Mouse (Mus musculus) limb, embryonic 14.5 days (tissue): ENCODE results near the gene Zfp619. TPM values are rescaled to one million over a fixed set of nuclear protein-coding genes. Genes with fewer than 3 reads are reported as not detected.
A peak's percentile ranks its signal among the peaks of the same experiment; 100 is the strongest.
"Not testable (repeated sequence)": the region's sequence is repeated elsewhere in the genome, so short reads cannot be mapped to it uniquely, and the experiment has no call there.

ENCODE experiments used
- ATAC-seq: fragments of 200-750 bp; cut with Nextera tagmentation; 2 replicates; pipeline ENCODE4 v1.8.0; 2017; ENCODE audit warnings: low read depth, moderate number of reproducible peaks, moderate TSS enrichment; ENCODE audit not compliant: low FRiP score
- DNase-seq: peaks from one replicate; pipeline ENCODE4 v3.0.0-alpha.2; 2015; ENCODE audit warnings: low spot score
- H3K27ac ChIP-seq: fragments of 300-500 bp; sonication (generic); replicated peaks from 2 replicates; pipeline ENCODE4 v1.5.1; 2014; ENCODE audit warnings: low read depth, mild to moderate bottlenecking, low read length, moderate library complexity, mixed read lengths
- H3K27me3 ChIP-seq: fragments of 300-500 bp; sonication (generic); 2 replicates; pipeline ENCODE4 v1.6.1; 2014; ENCODE audit warnings: low read length, mixed read lengths; ENCODE audit not compliant: control insufficient read depth, insufficient read depth
- H3K36me3 ChIP-seq: fragments of 300-500 bp; sonication (generic); 2 replicates; pipeline ENCODE4 v1.6.1; 2014; ENCODE audit warnings: mild to moderate bottlenecking, low read length, moderate library complexity, mixed read lengths; ENCODE audit not compliant: control insufficient read depth, insufficient read depth
- H3K4me1 ChIP-seq: fragments of 300-500 bp; sonication (generic); 2 replicates; pipeline ENCODE4 v1.6.1; 2014; ENCODE audit warnings: antibody characterized with exemption, low read length, mixed read lengths; ENCODE audit not compliant: control insufficient read depth, insufficient read depth
- H3K4me2 ChIP-seq: fragments of 300-500 bp; sonication (generic); replicated peaks from 2 replicates; pipeline ENCODE4 v1.6.1; 2014; ENCODE audit warnings: low read depth, mild to moderate bottlenecking, low read length, moderate library complexity; ENCODE audit not compliant: severe bottlenecking
- H3K4me3 ChIP-seq: fragments of 300-500 bp; sonication (generic); replicated peaks from 2 replicates; pipeline ENCODE4 v1.5.1; 2014; ENCODE audit warnings: low read length
- H3K9ac ChIP-seq: fragments of 300-500 bp; sonication (generic); 2 replicates; pipeline ENCODE4 v1.6.1; 2014; ENCODE audit warnings: mild to moderate bottlenecking, low read depth, low read length, moderate library complexity; ENCODE audit not compliant: severe bottlenecking
- H3K9me3 ChIP-seq: fragments of 300-500 bp; sonication (generic); 2 replicates; pipeline ENCODE4 v1.6.1; 2016; ENCODE audit warnings: low read length; ENCODE audit not compliant: control insufficient read depth
- POLR2A ChIP-seq: fragments of 200-500 bp; IDR thresholded peaks from 2 replicates; pipeline ENCODE4 v1.8.0; 2012; ENCODE audit warnings: inconsistent platforms, mild to moderate bottlenecking, moderate library complexity, borderline replicate concordance; ENCODE audit not compliant: insufficient read depth, insufficient read length; ENCODE audit errors: extremely low read depth
- WGBS: fragments of 180-500 bp; shearing (Covaris S2); extraction: QIAGEN DNeasy Blood & Tissue Kit; methylation state at CpG from one replicate; pipeline ENCODE4 v1.1.7; 2014; 5-methylcytosine and 5-hydroxymethylcytosine counted together
- polyA plus RNA-seq, 2 experiments: library from polyadenylated mRNA; depleted of rRNA in 1 of 2; stranded (reverse) in 1 of 2; unstranded in 1 of 2; fragments of >200 nt; fragmentation: Nextera tagmentation in 1 of 2; extraction: Ambion mirVana in 1 of 2; gene quantifications; 2 replicates each; pipeline versions ENCODE4 v1.2.1 to v1.2.3; 2012 to 2014

The Zfp619 gene
- polyA plus RNA-seq, 2 experiments: 1.9 to 2.7 TPM

DNA sequence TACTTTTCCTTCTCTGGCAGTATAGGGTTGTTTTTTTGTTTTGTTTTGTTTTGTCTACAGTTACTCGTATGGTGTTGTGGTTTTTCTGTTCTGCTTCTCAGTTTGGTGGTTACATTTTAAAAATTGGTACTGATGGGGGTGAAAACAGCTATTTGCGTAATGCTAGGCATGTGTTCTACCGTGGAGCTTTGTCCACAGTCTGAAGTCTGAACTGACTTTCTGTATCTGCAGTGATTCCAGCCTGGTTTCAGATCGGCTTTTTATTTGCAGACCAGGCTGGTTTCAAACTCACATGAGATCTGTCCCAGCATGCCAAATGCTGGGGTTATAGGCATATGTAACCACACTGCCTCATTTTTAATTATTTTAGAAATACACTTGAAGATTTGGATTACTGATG, 36.3 kb downstream of the Zfp619 start:
- no peak for TF ChIP-seq POLR2A
- DNase-seq: no peak
- peaks cover 22% of the 10 kb centered on the region for H3K36me3 ChIP-seq
- no peaks in the 10 kb centered on the region for H3K27me3 ChIP-seq
- no peaks in the 10 kb centered on the region for H3K9me3 ChIP-seq
- WGBS: 86% methylated on average over 4 of the region's 4 CpGs
- no peak overlapping the region for H3K27ac ChIP-seq
- no peak overlapping the region for H3K4me3 ChIP-seq
- ATAC-seq: no peak
- H3K9ac ChIP-seq: no peak overlapping the region
- no peak overlapping the region for H3K4me2 ChIP-seq
- 0 out of 2 replicates have a peak, but pooled peaks cover 3% of the 10 kb centered on the region for H3K4me1 ChIP-seq

DNA sequence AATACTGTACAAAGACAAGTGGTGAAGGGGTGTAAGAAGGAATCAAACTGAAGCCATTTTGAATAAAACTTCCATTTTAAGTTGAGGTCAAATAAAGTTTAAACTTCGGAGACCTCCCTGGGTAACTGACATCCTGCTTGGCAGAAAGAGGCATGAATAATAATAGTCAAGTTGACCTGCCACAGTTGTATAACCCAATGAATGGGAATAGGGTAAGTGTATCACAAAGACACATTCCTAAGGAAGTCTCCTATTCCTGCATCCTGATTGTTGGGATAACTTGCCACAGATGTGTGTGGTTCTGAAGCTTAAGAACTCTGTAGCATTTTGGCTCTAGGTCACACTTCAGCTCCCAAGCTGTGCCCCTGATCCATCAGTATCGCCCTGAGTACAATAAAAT, 62.5 kb downstream of the Zfp619 start:
- DNase-seq (no peak), ATAC-seq (no peak)
- no peak overlapping the region for H3K4me2 ChIP-seq
- no peaks in the 10 kb centered on the region for H3K36me3 ChIP-seq
- H3K9me3 ChIP-seq: no peaks in the 10 kb centered on the region
- H3K27ac ChIP-seq: no peak overlapping the region
- no peaks in the 10 kb centered on the region for H3K27me3 ChIP-seq
- H3K4me1 ChIP-seq: no peaks in the 10 kb centered on the region
- WGBS: 91% methylated on average over 2 of the region's 2 CpGs
- no peak overlapping the region for H3K9ac ChIP-seq
- TF ChIP-seq POLR2A: no peak
- H3K4me3 ChIP-seq: no peak overlapping the region

DNA sequence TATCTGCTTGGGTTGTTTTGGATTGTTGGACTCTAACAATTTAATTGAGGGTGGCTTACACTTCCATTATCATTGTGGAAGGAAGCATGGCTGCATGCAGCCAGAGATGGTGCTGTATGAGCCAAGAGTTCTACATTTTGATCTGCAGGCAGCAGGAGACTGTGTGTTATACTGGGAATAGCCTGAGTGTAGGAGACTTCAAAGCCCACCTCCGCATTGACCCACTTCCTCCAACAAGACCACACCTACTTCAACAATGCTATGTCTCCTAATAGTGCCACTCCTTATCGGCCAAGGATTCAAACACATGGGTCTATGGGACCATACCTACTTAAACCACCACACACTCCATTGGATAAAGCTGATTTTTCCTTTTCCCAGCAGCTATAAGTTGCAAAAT, 63.0 kb downstream of the Zfp619 start:
- no peak overlapping the region for H3K9ac ChIP-seq
- no peak overlapping the region for H3K4me3 ChIP-seq
- DNase-seq: no peak
- ATAC-seq: no peak
- H3K4me2 ChIP-seq: no peak overlapping the region
- WGBS: 88% methylated on average over 2 of the region's 2 CpGs
- no peaks in the 10 kb centered on the region for H3K36me3 ChIP-seq
- H3K27ac ChIP-seq: no peak overlapping the region
- H3K4me1 ChIP-seq: no peaks in the 10 kb centered on the region
- no peaks in the 10 kb centered on the region for H3K27me3 ChIP-seq
- TF ChIP-seq POLR2A: no peak
- H3K9me3 ChIP-seq: no peaks in the 10 kb centered on the region

DNA sequence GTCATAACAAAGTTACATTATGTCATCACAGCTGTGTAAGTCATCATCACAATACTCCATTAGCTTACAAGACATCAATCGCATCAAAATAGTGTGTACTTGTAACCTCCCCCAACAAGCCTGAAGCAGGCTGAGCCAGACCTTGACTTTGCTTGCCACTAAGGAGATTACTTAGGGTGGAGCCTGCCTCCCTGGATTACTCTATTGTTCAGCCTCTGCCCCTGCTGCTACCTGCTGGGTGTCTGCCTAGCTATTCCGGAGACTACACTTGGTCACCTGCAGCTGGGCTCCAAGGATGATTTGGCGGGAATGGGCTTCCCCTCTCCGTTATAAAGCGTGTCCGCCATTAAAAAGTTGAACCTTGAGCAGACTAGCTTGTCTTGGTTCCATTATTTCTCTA, 69.3 kb downstream of the Zfp619 start:
- not testable (repeated sequence) for H3K27me3 ChIP-seq, H3K4me1 ChIP-seq, ATAC-seq, H3K4me2 ChIP-seq, H3K9me3 ChIP-seq, DNase-seq, H3K4me3 ChIP-seq, H3K9ac ChIP-seq, H3K27ac ChIP-seq, H3K36me3 ChIP-seq
- 73% methylated on average over 6 of the region's 6 CpGs for WGBS

DNA sequence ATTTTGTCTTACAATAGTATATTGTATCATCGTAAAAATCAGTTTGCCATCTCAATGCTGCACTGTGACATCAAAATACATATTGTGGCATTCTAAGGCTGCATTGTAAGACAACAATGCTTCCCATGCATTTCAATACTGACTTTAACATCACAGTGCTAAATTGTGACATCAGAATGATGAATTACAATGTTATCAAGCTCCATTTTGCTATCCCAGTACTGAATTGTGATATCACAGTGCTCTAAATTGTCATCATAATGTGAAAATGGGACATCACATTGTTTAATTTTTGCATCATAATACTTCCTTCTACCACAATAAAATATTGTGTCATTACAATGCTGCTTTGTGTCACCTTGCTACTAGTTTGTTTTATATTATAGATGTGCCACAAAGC, 70.5 kb downstream of the Zfp619 start:
- 98% methylated on average over 1 of the region's 1 CpGs for WGBS
- Histone ChIP-seq H3K36me3 (no peaks in the 10 kb centered on the region), H3K4me1 (no peaks in the 10 kb centered on the region), H3K9me3 (no peaks in the 10 kb centered on the region), H3K9ac (peak overlapping the region; percentile 66), H3K4me2 (peak overlapping the region; percentile 52), H3K27me3 (no peaks in the 10 kb centered on the region), H3K27ac (no peak overlapping the region), H3K4me3 (peak overlapping the region; percentile 42)
- TF ChIP-seq POLR2A: no peak
- DNase-seq: no peak
- ATAC-seq: no peak

DNA sequence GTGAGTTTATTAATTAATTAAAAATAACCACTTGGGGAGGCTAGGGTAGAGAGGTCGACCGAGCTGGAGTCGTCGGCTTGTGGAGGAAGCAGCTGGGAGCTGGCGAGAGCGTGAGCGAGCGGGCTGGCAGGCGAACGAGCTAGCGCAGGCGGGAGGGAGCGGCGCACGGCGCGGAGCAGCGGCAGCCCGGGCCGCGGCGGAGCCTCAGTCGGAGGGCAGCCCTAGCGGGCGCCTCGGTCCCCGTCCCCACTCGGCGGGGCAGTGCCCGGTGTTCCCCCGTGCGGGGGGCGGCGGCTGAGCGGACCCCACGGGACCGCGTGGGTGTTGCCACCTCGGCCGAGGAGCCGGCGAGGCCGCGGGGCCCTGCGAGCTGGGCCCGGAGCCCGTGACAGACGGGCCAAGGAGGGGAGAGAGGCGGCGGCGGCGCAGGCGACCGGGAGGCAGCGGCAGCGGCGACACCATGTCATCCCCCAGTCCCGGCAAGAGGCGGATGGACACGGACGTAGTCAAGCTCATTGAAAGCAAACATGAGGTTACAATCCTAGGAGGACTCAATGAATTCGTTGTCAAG, 71.0 kb downstream of the Zfp619 start:
- H3K9me3 ChIP-seq, DNase-seq, H3K36me3 ChIP-seq, H3K27ac ChIP-seq, H3K4me1 ChIP-seq, H3K27me3 ChIP-seq: not testable (repeated sequence)
- H3K4me3 ChIP-seq: peak overlapping the region; percentile 42
- under 1% methylated on average over 36 of the region's 62 CpGs for WGBS
- H3K9ac ChIP-seq: peak overlapping the region; percentile 66
- peak; percentile 87 for ATAC-seq
- H3K4me2 ChIP-seq: peak overlapping the region; percentile 52

DNA sequence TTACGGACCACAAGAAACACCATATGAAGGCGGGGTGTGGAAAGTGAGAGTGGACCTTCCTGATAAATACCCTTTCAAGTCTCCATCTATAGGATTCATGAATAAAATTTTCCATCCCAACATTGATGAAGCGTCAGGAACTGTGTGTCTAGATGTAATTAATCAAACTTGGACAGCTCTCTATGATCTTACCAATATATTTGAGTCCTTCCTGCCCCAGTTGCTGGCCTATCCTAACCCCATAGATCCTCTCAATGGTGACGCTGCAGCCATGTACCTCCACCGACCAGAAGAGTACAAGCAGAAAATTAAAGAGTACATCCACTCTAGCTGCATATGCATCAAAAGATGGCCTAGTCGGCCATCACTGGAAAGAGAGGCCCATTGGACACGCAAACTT, 71.5 kb downstream of the Zfp619 start:
- Histone ChIP-seq H3K4me2 (peak overlapping the region; percentile 52), H3K9ac (peak overlapping the region; percentile 66; the same call in 1 of the 2 replicates), H3K4me3 (peak overlapping the region; percentile 42)
- not testable (repeated sequence) for H3K27me3 ChIP-seq, H3K27ac ChIP-seq, ATAC-seq, H3K9me3 ChIP-seq, H3K36me3 ChIP-seq, H3K4me1 ChIP-seq, DNase-seq
- WGBS: 39% methylated on average over 7 of the region's 7 CpGs
